Mouse (Mus musculus) A20 (cell line): ENCODE results near the gene Sdsl.

Source experiments
- DNase-seq: peaks from one replicate; pipeline ENCODE4 v3.0.0-alpha.2; 2011; ENCODE audit warnings: low read depth, low spot score

Gene Sdsl

GRCm38 (mm10) chr5:120429692-120430091 is 42.9 kb downstream of the Sdsl start:
- no peak for DNase-seq

- no peak for DNase-seq
These were observed 43.6 kb downstream of the Sdsl start for GRCm38 (mm10) chr5:120428990-120429389.

GRCm38 (mm10) chr5:120428189-120428838 is 44.3 kb downstream of the Sdsl start:
- DNase-seq: no peak

DNA sequence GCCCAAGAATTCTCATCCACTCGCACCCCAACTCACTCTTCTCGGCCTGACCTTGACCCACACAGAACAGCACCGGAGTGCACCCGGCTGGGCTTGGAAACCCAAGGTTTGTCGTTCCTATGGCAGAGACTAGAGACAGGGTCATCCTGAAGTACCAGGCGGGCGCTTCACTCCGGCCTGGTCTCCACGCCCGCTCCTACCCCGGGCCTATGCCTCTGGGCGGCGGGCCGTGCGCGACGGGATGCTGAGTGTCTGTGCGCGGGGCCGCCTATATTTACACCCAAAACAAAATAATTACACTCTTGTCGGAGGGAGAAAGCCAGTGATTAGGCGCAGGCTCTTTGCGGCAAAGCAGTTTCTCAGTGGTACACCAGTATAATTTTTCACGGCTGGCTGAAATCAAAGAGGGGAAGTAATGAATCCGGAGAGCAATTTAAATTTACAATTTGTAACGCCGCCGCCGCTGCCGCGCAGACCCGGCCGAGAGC is 45.1 kb downstream of the Sdsl start:
- DNase-seq: no peak

DNA sequence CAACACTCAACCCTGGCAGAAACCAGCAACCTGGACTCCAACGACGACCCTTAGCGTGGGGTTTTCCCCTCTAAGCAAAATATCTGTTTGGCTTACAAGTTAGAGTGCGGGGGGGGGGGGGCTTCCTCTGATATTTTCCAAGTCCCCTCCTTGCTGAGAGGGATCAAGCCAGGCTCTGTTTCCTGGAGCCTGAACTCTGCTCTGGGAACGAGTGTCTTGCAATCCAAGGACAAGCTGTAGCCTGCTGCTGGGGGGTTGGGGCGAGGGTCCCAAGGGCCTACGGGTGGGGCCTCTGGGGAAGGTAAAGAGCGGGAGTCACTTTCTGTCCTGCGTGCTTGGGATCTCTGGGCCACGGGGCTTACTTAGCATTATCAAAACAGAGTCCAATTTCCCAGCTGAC is 46.0 kb downstream of the Sdsl start:
- no peak for DNase-seq

DNA sequence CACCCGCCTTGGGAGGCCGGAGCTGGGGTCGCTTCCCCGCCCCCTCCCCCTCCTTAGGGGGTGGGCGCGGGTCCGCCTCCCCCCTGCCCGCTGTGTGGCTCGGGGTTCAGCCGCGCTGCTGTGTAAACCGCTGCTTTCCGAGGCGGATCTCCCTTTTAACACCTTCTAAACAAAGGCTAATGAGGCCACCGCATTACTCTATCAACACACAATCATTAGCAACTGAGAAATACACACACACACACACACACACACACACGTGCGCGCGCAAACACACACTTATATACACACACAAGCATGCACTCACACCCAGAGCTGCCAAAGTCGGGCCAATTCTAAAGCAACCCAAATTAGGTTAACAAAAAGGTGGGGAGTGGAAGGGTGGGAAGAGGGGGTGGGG is 46.9 kb downstream of the Sdsl start:
- DNase-seq: no peak

GRCm38 (mm10) chr5:120424657-120425056 is 48.0 kb downstream of the Sdsl start:
- no peak for DNase-seq

DNA sequence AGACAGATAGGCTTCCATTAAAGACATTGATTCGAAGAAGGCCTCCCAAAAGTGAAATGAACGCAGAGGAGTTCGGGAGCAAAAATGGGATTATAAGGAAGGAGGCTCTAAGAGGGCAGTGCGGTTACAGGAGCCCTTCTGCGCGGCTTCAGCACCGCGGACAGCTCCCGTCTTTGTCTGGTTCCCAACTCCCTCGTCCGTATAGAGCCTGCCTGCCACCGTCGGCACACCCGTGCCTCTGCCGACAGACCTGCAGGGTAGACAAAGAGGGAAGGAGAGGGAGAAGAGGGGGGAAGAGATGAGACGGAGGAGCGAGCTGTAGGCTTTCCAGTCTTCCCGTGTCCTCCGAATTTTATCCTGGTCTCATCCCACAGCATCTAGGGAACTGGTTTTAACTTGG is 48.6 kb downstream of the Sdsl start:
- peak; percentile 19 for DNase-seq

- no peak for DNase-seq
These were observed 52.5 kb downstream of the Sdsl start for GRCm38 (mm10) chr5:120420106-120420505.

DNA sequence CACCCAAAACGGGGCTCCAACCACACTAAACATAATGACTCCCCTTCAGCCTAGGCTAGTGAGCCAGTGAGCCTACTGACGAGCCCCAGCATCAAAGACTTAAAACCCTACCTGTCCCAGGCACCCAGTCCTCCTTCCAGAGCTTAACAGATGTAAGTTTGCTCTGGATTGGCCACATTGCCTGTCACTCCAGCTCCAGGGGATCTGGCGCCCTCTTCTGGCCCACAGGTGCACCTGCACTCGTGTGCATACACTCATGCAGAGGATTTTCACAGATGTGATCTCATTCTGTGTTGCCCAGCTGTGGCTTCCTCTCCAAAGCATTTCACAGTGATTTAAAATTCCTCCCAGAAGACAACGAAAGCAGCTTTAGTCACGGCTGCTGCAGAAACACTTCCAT is 59.2 kb downstream of the Sdsl start:
- DNase-seq: no peak

DNA sequence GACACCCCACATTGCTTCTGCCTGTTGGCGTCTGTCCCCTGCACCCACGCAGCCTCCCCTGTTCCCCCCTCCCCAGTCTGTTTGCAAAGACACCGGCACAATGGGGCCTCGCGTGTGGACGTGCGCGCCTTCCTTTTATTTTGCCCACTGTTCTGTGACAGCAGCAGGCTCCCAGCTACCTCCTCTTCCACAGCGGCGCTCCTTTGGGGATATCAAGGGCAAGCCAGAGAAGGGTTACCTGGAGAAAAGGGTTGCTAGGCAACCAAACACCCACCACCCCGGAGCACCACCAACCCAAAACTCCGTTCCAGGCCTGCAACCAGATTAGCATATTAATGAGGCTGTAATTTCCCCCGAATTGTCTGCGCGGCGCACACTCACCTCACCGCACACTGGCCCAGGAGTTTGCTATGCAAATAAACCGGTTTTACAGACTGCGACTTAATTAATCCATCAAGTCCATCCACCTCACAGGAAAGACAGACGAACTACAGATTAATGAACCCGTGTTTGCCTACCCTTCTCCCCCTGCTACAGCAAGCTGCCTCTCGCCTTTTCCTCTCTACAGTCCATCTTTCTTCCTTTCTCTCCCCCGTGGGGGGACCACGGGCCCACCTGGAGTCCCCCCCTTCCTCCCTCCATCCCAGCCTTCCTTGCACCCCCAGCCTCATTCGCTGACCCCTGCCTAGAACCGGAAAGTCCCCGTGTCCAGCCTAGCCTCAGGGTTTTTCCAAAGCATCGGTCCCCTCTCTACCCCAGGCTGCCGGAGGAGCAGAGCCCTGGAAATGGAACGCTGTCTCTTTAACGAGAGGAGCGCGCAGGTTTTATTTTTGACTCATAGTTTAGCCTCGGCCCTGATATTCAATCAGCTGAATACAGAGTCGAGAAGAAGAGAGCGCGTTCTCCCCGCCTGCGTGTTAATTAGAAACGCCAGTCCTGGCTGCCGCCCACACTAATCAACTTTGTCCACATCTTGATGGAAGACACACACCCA is 62.9 kb downstream of the Sdsl start:
- no peak for DNase-seq

DNA sequence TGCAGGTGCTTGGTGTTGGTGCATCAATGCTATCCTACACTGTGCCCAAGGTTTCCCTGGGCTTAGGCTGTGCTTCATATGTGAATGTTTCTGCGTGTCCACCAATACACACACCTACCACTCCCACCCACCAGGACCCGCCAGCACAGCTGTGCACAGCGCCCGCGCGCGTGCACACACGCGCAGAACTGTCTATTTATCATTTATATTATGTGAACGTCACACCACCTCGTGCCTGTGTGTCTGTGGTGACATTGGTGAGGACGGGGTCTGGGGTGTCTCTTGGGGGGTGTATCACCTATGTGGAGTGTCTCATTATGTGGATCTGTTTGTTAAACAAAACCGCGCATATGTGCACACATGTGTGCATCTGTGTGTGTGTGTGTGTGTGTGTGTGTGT is 63.7 kb downstream of the Sdsl start:
- DNase-seq: no peak
